Mouse (Mus musculus) hindbrain, postnatal 0 days (tissue): ENCODE results near the gene Axl. TPM values are rescaled to one million over a fixed set of nuclear protein-coding genes. Genes with fewer than 3 reads are reported as not detected.

Experiments
- ATAC-seq: fragments of 200-750 bp; cut with Nextera tagmentation; 2 replicates; pipeline ENCODE4 v1.8.0; 2017; ENCODE audit warnings: mild to moderate bottlenecking, moderate TSS enrichment, moderate library complexity
- DNase-seq: peaks from one replicate; pipeline ENCODE4 v3.0.0-alpha.2; 2015; ENCODE audit warnings: low spot score
- H3K27ac ChIP-seq: fragments of 300-500 bp; sonication (generic); 2 replicates; pipeline ENCODE4 v1.5.1; 2014; ENCODE audit warnings: mild to moderate bottlenecking
- H3K27me3 ChIP-seq: fragments of 300-500 bp; sonication (generic); 2 replicates; pipeline ENCODE4 v1.6.1; 2014; ENCODE audit warnings: low read length, mixed read lengths; ENCODE audit not compliant: insufficient read depth
- H3K36me3 ChIP-seq: fragments of 300-500 bp; sonication (generic); 2 replicates; pipeline ENCODE4 v1.6.1; 2014; ENCODE audit warnings: low read length, mixed read lengths; ENCODE audit not compliant: insufficient read depth
- H3K4me1 ChIP-seq: fragments of 300-500 bp; sonication (generic); 2 replicates; pipeline ENCODE4 v1.6.1; 2014; ENCODE audit warnings: antibody characterized with exemption, low read length, mixed read lengths; ENCODE audit not compliant: insufficient read depth
- H3K4me2 ChIP-seq: fragments of 300-500 bp; sonication (generic); 2 replicates; pipeline ENCODE4 v1.6.1; 2014; ENCODE audit warnings: low read depth, mild to moderate bottlenecking, low read length, moderate library complexity, mixed read lengths
- H3K4me3 ChIP-seq: fragments of 300-500 bp; sonication (generic); 2 replicates; pipeline ENCODE4 v1.5.1; 2014; ENCODE audit warnings: low read length
- H3K9ac ChIP-seq: fragments of 300-500 bp; sonication (generic); replicated peaks from 2 replicates; pipeline ENCODE4 v1.6.1; 2014; ENCODE audit warnings: mild to moderate bottlenecking, low read length, moderate library complexity, mixed read lengths
- H3K9me3 ChIP-seq: fragments of 300-500 bp; sonication (generic); 2 replicates; pipeline ENCODE4 v1.6.1; 2016; ENCODE audit warnings: low read length, mixed read lengths
- CTCF ChIP-seq: IDR thresholded peaks from 2 replicates; pipeline ENCODE4 v1.5.1; 2016; ENCODE audit warnings: antibody characterized with exemption, control low read depth, low read depth
- WGBS: fragments of 180-500 bp; shearing (Covaris S2); extraction: QIAGEN DNeasy Blood & Tissue Kit; methylation state at CpG from one replicate; pipeline ENCODE4 v1.1.7; 2014; 5-methylcytosine and 5-hydroxymethylcytosine counted together
- polyA plus RNA-seq: library from polyadenylated mRNA; unstranded; fragments of >200 nt; fragmentation: Nextera tagmentation; extraction: Ambion mirVana; gene quantifications from 2 replicates; pipeline ENCODE4 v1.2.1, GENCODE M21; 2015
- total RNA-seq: library from RNA; depleted of rRNA; stranded (reverse); fragments of >200 nt; gene quantifications from 2 replicates; pipeline ENCODE4 v1.2.3, GENCODE M21; 2014

Axl gene
- total and polyA plus RNA-seq, 2 experiments from 2014 or later, result 26.8 to 44.3 TPM

DNA sequence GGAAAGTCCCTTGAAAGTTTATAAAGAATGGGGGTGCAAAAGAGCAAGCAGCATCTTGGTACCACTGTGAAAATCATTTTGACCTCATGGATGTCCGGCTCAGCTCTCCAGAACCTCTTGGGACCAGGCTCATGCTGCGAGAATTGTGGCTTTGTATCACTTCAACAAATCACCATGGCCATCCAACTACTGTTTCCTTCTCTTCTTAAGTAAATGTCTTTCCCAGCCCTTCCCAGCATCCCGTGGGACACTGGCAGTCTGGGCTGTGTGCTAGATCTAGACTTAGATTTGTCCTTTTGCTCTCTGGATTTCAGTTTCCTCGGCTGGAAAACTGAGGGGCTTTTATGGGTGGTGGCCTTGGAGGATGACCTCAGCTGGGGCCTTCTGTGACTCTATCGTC is 20.3 kb downstream of the Axl start:
- no peak for ATAC-seq
- Histone ChIP-seq H3K4me1 (no peaks in the 10 kb centered on the region), H3K27ac (no peak overlapping the region), H3K4me3 (no peak overlapping the region), H3K4me2 (no peak overlapping the region), H3K36me3 (no peaks in the 10 kb centered on the region), H3K9me3 (no peaks in the 10 kb centered on the region), H3K27me3 (no peaks in the 10 kb centered on the region), H3K9ac (no peak overlapping the region)
- no peak for DNase-seq
- no peak for TF ChIP-seq CTCF
- 93% methylated on average over 5 of the region's 5 CpGs for WGBS

GRCm38 (mm10) chr7:25766108-25766507 is 22.4 kb downstream of the Axl start:
- ATAC-seq (no peak), DNase-seq (no peak)
- Histone ChIP-seq H3K9me3 (no peaks in the 10 kb centered on the region), H3K4me1 (no peaks in the 10 kb centered on the region), H3K36me3 (no peaks in the 10 kb centered on the region), H3K4me2 (no peak overlapping the region), H3K9ac (no peak overlapping the region), H3K27me3 (no peaks in the 10 kb centered on the region), H3K27ac (no peak overlapping the region), H3K4me3 (no peak overlapping the region)
- WGBS, result 90% methylated on average over 6 of the region's 6 CpGs
- no peak for TF ChIP-seq CTCF

GRCm38 (mm10) chr7:25764221-25764620 is 24.3 kb downstream of the Axl start:
- Histone ChIP-seq H3K9me3 (no peaks in the 10 kb centered on the region), H3K4me1 (no peaks in the 10 kb centered on the region), H3K9ac (no peak overlapping the region), H3K27me3 (no peaks in the 10 kb centered on the region), H3K4me3 (no peak overlapping the region), H3K4me2 (no peak overlapping the region), H3K27ac (no peak overlapping the region), H3K36me3 (no peaks in the 10 kb centered on the region)
- ATAC-seq, result no peak
- TF ChIP-seq CTCF, result no peak
- no peak for DNase-seq
- 66% methylated on average over 5 of the region's 5 CpGs for WGBS

- DNase-seq, result no peak
- Histone ChIP-seq H3K27me3 (no peaks in the 10 kb centered on the region), H3K9ac (no peak overlapping the region), H3K27ac (no peak overlapping the region), H3K4me3 (no peak overlapping the region), H3K4me2 (no peak overlapping the region), H3K9me3 (no peaks in the 10 kb centered on the region), H3K36me3 (no peaks in the 10 kb centered on the region), H3K4me1 (no peaks in the 10 kb centered on the region)
- TF ChIP-seq CTCF, result no peak
- 73% methylated on average over 11 of the region's 11 CpGs for WGBS
- ATAC-seq, result no peak
Measured at GRCm38 (mm10) chr7:25763678-25764077, 24.8 kb downstream of the Axl start.

GRCm38 (mm10) chr7:25761354-25761753 is 27.2 kb downstream of the Axl start:
- DNase-seq, result peak; percentile 30
- TF ChIP-seq CTCF, result no peak

DNA sequence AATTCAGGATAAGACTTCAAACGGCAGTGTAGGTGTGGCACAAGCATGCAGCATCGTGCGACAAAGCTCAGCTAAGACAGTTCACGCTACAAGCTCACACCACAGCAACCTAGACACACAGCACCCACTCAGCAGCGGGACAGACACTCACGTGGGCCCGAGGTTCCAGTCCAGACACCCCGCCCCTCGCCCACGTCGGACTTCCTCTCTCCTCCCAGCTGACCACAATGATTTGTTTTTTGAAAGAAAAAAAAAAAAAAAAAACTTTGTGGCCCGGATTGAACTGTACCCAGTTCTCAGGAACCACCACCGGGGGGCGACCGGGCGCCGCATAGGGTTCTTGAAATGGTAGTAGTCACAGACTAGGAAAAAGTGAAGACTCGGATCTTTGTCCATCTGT is 32.5 kb downstream of the Axl start:
- Histone ChIP-seq H3K9ac (peak overlapping the region; percentile 29), H3K27me3 (no peaks in the 10 kb centered on the region), H3K4me3 (peak overlapping the region; percentile 98), H3K36me3 (peaks cover under 1% of the 10 kb centered on the region; the same call in 1 of the 2 replicates), H3K9me3 (no peaks in the 10 kb centered on the region), H3K27ac (peak overlapping the region; percentile 99), H3K4me2 (peak overlapping the region; percentile 99), H3K4me1 (peaks cover 16% of the 10 kb centered on the region)
- 0% methylated on average over 18 of the region's 18 CpGs for WGBS
- DNase-seq (peak; percentile 90), ATAC-seq (peak; percentile 18)
- TF ChIP-seq CTCF, result peak; percentile 80

More at GRCm38 (mm10) chr7:25761354-25761753, 27.2 kb downstream of the Axl start:
- no peak overlapping the region for H3K4me2 ChIP-seq
- no peaks in the 10 kb centered on the region for H3K4me1 ChIP-seq
- WGBS, result 47% methylated on average over 10 of the region's 10 CpGs
- H3K36me3 ChIP-seq, result no peaks in the 10 kb centered on the region
- H3K4me3 ChIP-seq, result no peak overlapping the region
- ATAC-seq, result no peak
- H3K9me3 ChIP-seq, result no peaks in the 10 kb centered on the region
- no peak overlapping the region for H3K9ac ChIP-seq
- H3K27ac ChIP-seq, result no peak overlapping the region
- H3K27me3 ChIP-seq, result no peaks in the 10 kb centered on the region

DNA sequence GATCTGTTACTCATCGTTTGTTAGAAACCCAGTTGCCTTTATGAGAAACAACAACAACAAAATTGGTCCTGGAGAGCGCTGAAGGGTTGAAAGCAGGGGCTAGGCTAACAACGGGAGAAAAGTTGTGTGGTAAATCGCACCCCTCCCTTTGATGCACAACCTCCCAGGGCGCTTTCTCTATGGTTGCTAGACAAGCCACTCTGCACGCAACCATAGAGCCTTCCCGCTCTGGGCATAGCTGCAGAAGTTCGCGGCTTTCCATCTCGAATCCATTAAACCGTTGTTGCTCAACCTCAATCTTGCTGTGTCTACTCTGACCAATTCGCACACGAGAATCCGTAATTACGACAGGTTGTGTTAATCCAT is 33.1 kb downstream of the Axl start:
- Histone ChIP-seq H3K36me3 (peaks cover 6% of the 10 kb centered on the region; the same call in 1 of the 2 replicates), H3K4me2 (peak overlapping the region; percentile 99), H3K27me3 (no peaks in the 10 kb centered on the region), H3K9me3 (no peaks in the 10 kb centered on the region), H3K9ac (peak overlapping the region; percentile 29), H3K4me1 (peaks cover 16% of the 10 kb centered on the region), H3K27ac (peak overlapping the region; percentile 99), H3K4me3 (peak overlapping the region; percentile 98)
- peak; percentile 61 for ATAC-seq
- peak; percentile 87 for DNase-seq
- TF ChIP-seq CTCF, result no peak
- WGBS, result under 1% methylated on average over 15 of the region's 15 CpGs
